Mouse (Mus musculus): Measurements from ENCODE around the gene Sos2. TPM values are rescaled to one million over a fixed set of nuclear protein-coding genes. Genes with fewer than 3 reads are reported as not detected.
A peak's percentile ranks its signal among the peaks of the same experiment; 100 is the strongest.
"Not testable (repeated sequence)": the region's sequence is repeated elsewhere in the genome, so short reads cannot be mapped to it uniquely, and the experiment has no call there.

The Sos2 gene
- polyA plus RNA-seq, 1 experiment from 2014 or later, result 35.5 TPM

DNA sequence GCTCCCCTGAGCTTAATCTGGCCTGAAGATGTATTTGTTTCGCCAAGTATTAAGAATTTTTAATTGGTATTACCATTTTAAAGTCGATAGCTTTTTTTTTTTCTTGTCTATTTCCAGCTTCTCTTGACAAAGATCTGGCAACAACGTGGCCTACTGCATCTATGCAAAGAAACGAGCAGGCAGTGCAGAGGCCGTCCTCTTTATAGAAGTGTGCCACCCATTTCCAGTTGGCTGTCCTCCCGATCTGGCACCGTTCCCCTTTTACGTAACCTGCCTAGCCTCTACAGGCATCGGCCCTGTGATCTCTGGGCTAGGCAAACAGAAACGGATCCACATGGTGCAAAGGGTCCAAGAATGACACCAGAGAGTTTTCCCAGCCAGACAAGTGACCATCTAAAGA is 1.9 kb upstream of the Sos2 start:
- H3K36me3 ChIP-seq (ENCODE audit: inconsistent target), result no peaks in the 10 kb centered on the region
- H3K4me3 ChIP-seq (ENCODE audit: inconsistent target), result peak overlapping the region; percentile 64
- peak overlapping the region; percentile 58; the same call in 1 of the 2 replicates for H3K27ac ChIP-seq
- WGBS (ENCODE audit: missing documents), result 2% methylated on average over 10 of the region's 10 CpGs
- H3K79me2 ChIP-seq (ENCODE audit: inconsistent target), result peaks cover 24% of the 10 kb centered on the region

DNA sequence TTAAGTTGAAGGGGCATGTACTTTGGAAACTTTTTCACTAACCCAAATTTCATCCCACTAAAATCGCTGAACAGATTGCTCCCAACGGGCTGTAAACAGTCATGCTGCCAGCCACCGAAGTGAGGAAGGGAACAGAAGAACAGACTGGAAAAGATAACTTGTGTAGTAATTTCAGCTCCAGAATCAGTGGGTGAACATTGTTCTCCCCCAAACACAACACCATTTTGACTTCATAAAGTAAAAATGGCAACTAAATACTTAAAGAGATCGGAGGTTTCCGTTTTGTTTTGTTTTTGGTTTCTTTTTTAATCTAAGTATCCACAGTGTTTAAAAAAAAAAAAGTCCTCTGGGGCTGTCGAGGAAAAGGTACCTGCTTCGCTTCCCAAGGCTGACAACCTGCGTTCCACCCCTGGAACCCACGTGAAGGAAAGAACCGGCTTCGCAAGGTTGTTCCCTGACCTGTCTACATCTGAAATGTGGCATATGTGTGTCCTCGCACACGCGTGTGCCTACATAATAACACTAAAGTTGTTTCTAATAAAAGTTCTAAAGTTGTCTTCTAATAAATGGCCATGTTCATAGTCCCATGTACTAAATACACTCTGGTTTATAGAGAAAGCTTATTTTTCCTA is 1.3 kb upstream of the Sos2 start:
- WGBS (ENCODE audit: missing documents), result 21% methylated on average over 14 of the region's 14 CpGs
- peaks cover 31% of the 10 kb centered on the region for H3K79me2 ChIP-seq (ENCODE audit: inconsistent target)
- H3K4me3 ChIP-seq (ENCODE audit: inconsistent target), result peak overlapping the region; percentile 64
- peak overlapping the region; percentile 58 for H3K27ac ChIP-seq
- no peaks in the 10 kb centered on the region for H3K36me3 ChIP-seq (ENCODE audit: inconsistent target)

DNA sequence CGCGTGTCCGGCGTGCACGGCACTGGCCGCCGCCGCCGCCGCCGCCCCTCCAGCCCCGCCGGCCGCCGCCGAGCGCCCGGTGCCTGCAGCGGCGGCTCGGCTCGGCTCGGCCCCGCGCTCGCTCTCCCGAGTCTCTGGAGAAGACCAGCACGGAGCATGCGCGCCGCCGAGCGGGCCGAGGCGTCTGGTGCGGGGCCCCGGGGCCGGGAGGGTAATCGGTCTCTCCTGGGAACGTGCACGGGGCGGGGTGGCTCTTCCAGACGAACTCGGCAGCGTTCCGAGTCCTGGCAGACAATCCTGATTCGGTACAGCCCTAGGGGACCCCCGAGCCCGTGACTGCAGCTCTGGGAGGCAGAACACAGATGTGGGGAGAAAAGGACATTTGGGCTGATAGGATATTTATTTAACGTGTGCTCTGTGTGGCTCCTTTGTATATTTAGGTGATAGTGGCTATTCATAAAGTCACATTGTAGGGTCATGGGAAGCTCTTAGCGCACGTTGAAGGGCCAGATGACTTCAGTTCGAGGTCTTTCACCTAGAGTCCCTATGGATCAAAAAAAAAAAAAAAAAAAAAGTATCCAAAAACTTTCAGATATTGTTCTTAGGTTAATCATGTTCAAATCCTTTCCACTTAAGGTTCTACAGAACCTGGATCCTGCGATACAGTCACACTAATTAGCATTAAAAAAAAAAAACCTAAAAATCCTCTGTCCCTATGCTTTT is 574 bp upstream of the Sos2 start:
- peaks cover 38% of the 10 kb centered on the region for H3K79me2 ChIP-seq (ENCODE audit: inconsistent target)
- H3K4me3 ChIP-seq (ENCODE audit: inconsistent target), result peak overlapping the region; percentile 64
- under 1% methylated on average over 31 of the region's 54 CpGs for WGBS (ENCODE audit: missing documents)
- no peaks in the 10 kb centered on the region for H3K36me3 ChIP-seq (ENCODE audit: inconsistent target)
- peak overlapping the region; percentile 58 for H3K27ac ChIP-seq

- WGBS (ENCODE audit: missing documents), result 2% methylated on average over 55 of the region's 56 CpGs
- peak overlapping the region; percentile 63 for H3K4me3 ChIP-seq (ENCODE audit: inconsistent target)
Observed at GRCm38 (mm10) chr12:69680635-69681565, 752 bp downstream of the Sos2 start.

GRCm38 (mm10) chr12:69676157-69676556 is 5.5 kb downstream of the Sos2 start:
- Histone ChIP-seq H3K27ac (no peak overlapping the region), H3K36me3 (ENCODE audit: inconsistent target) (no peaks in the 10 kb centered on the region), H3K79me2 (ENCODE audit: inconsistent target) (peaks cover 98% of the 10 kb centered on the region), H3K4me3 (ENCODE audit: inconsistent target) (no peak overlapping the region)
- WGBS (ENCODE audit: missing documents), result 97% methylated on average over 4 of the region's 4 CpGs

More at GRCm38 (mm10) chr12:69680635-69681565, 752 bp downstream of the Sos2 start:
- Histone ChIP-seq H3K27ac (peak overlapping the region; percentile 41), H3K36me3 (ENCODE audit: inconsistent target) (no peaks in the 10 kb centered on the region), H3K79me2 (ENCODE audit: inconsistent target) (peaks cover 51% of the 10 kb centered on the region)

DNA sequence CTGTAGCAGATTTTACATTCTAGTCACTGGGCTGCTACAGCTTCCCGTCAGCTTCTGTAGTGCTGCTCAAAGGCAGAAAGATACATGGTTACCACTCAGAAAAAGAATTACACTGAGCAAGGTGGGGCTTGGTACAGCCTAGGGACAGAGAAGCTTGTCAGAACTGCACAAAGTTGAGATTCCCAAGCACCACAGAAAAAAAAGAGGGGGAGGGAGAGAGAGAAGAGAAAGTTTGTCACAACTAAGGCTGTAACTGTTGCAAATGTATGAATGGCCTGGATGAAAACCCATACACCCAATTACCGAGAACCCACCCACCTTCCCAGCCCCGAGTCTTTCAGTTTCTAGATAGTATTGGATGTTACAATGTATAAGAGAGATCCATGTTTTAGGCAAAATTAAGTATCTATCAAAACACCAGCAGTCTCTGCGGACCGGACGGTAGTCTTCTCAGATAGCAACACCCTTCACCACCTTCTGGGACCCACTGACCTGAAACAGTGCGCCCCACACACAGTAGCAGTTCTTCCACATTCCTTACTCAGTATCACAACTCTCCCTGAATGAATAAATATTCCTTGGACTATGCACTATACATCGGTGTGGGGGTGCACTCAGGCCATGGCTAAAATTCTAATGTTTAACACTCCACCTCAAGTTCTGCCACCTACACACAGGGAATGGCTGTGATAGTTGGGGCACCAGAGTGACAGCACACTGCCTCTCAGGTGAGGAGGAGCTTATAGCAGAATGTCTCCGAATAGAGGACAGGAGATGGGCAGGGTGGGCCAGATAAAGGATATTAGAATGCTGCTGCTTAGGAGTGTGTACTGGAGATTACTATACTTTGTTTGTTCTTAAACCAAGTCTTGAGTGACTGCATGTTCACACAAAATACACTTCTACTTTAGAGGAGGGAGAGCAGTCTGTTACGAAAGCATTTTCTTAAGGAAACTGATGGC is 6.8 kb downstream of the Sos2 start:
- H3K27ac ChIP-seq, result no peak overlapping the region
- H3K79me2 ChIP-seq (ENCODE audit: inconsistent target), result peaks cover 100% of the 10 kb centered on the region
- H3K4me3 ChIP-seq (ENCODE audit: inconsistent target), result no peak overlapping the region
- no peaks in the 10 kb centered on the region for H3K36me3 ChIP-seq (ENCODE audit: inconsistent target)
- 92% methylated on average over 10 of the region's 10 CpGs for WGBS (ENCODE audit: missing documents)

- peaks cover 100% of the 10 kb centered on the region for H3K79me2 ChIP-seq (ENCODE audit: inconsistent target)
Observed at GRCm38 (mm10) chr12:69674176-69674575, 7.5 kb downstream of the Sos2 start.

GRCm38 (mm10) chr12:69666721-69667120 is 14.9 kb downstream of the Sos2 start:
- H3K79me2 ChIP-seq (ENCODE audit: inconsistent target), result peaks cover 100% of the 10 kb centered on the region
- no peak overlapping the region for H3K4me3 ChIP-seq (ENCODE audit: inconsistent target)
- WGBS (ENCODE audit: missing documents), result 97% methylated on average over 5 of the region's 5 CpGs
- no peaks in the 10 kb centered on the region for H3K36me3 ChIP-seq (ENCODE audit: inconsistent target)
- H3K27ac ChIP-seq, result no peak overlapping the region

More at GRCm38 (mm10) chr12:69674176-69674575, 7.5 kb downstream of the Sos2 start:
- Histone ChIP-seq H3K36me3 (ENCODE audit: inconsistent target) (no peaks in the 10 kb centered on the region), H3K27ac (no peak overlapping the region), H3K4me3 (ENCODE audit: inconsistent target) (no peak overlapping the region)
- no CpG with 5 or more reads among the region's 1 CpGs for WGBS (ENCODE audit: missing documents)

DNA sequence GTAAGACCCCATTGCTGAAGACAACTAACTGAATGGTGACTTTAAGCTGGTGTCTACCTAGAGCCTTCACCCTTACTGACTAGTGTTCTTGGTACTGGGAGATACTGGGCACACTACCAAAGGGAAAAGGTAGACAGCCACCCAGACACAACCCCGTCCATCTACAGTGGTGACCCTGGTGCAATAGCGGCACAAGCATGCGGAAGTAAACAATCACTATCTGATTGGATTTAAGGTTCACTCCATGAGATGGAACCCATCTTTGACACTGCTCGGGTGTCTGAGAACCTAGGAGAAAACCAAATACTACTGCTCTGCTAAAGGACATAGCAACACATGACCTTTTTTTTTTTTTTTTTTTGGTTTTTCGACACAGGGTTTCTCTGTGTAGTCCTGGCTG is 20.0 kb downstream of the Sos2 start:
- Histone ChIP-seq H3K4me3 (ENCODE audit: inconsistent target) (no peak overlapping the region), H3K79me2 (ENCODE audit: inconsistent target) (peaks cover 89% of the 10 kb centered on the region), H3K27ac (no peak overlapping the region), H3K36me3 (ENCODE audit: inconsistent target) (no peaks in the 10 kb centered on the region)
- 86% methylated on average over 4 of the region's 5 CpGs for WGBS (ENCODE audit: missing documents)

DNA sequence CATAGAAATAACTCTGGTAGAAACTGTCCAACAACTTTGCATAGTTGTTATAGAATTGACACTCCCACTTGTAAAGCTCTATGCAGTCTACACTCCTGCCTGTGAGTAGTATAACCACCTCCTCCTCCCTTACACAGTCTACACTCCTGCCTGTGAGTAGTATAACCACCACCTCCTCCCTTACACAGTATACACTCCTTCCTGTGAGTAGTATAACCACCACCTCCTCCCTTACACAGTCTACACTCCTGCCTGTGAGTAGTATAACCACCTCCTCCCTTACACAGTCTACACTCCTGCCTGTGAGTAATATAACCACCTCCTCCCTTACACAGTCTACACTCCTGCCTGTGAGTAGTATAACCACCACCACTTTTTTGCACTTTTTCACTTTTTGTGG is 27.7 kb downstream of the Sos2 start:
- H3K36me3 ChIP-seq (ENCODE audit: inconsistent target); H3K4me3 ChIP-seq (ENCODE audit: inconsistent target); H3K27ac ChIP-seq: not testable (repeated sequence)
- peaks cover 12% of the 10 kb centered on the region; the same call in 1 of the 2 replicates for H3K79me2 ChIP-seq (ENCODE audit: inconsistent target)

- 95% methylated on average over 8 of the region's 8 CpGs for WGBS (ENCODE audit: missing documents)
- H3K36me3 ChIP-seq (ENCODE audit: inconsistent target), result peaks cover 7% of the 10 kb centered on the region; the same call in 1 of the 2 replicates
Observed at GRCm38 (mm10) chr12:69649511-69649910, 32.1 kb downstream of the Sos2 start.

GRCm38 (mm10) chr12:69645821-69646616 is 35.6 kb downstream of the Sos2 start:
- Histone ChIP-seq H3K36me3 (ENCODE audit: inconsistent target) (peaks cover 7% of the 10 kb centered on the region; the same call in 1 of the 2 replicates), H3K4me3 (ENCODE audit: inconsistent target) (no peak overlapping the region), H3K27ac (no peak overlapping the region), H3K79me2 (ENCODE audit: inconsistent target) (no peaks in the 10 kb centered on the region)
- 93% methylated on average over 7 of the region's 8 CpGs for WGBS (ENCODE audit: missing documents)

More at GRCm38 (mm10) chr12:69649511-69649910, 32.1 kb downstream of the Sos2 start:
- Histone ChIP-seq H3K79me2 (ENCODE audit: inconsistent target) (no peaks in the 10 kb centered on the region), H3K4me3 (ENCODE audit: inconsistent target) (no peak overlapping the region), H3K27ac (no peak overlapping the region)

DNA sequence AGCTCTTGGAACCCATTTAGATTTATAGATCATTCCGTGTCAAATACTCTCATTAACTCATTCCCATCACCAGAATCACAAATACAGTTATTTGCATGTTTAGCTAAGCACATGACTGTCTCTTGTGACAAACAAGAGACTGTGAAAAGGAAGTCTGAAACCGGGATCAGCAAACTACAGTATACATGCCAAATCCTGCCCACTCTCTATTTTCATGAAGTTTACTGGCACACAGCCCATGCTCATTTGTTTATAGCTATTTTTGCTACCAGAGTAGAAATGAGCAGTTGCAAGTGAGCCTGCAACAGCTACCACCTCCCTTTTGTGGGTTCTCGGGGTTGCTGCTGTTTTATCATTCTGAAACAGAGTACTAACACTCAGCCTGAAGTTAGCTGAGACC is 36.8 kb downstream of the Sos2 start:
- Histone ChIP-seq H3K79me2 (ENCODE audit: inconsistent target) (no peaks in the 10 kb centered on the region), H3K4me3 (ENCODE audit: inconsistent target) (no peak overlapping the region), H3K36me3 (ENCODE audit: inconsistent target) (peaks cover 10% of the 10 kb centered on the region; the same call in 1 of the 2 replicates), H3K27ac (peak overlapping the region; percentile 27)
- 77% methylated on average over 3 of the region's 3 CpGs for WGBS (ENCODE audit: missing documents)

Data from macrophage (primary cell).